Mouse (Mus musculus) left cerebral cortex, adult 9 months (tissue): ENCODE measurements at regions not wholly inside any gene's neighbourhood (a gene's known extent, or its start where the extent isn't known, plus 50 kb on each side); places are given as distances from the start of the nearest gene placed in this dataset.

ENCODE experiments used
- DNase-seq, 2 experiments: peaks; one replicate each; pipeline ENCODE4 v3.0.0; 2022; ENCODE audit warnings: low spot score in 2 of 2

DNA sequence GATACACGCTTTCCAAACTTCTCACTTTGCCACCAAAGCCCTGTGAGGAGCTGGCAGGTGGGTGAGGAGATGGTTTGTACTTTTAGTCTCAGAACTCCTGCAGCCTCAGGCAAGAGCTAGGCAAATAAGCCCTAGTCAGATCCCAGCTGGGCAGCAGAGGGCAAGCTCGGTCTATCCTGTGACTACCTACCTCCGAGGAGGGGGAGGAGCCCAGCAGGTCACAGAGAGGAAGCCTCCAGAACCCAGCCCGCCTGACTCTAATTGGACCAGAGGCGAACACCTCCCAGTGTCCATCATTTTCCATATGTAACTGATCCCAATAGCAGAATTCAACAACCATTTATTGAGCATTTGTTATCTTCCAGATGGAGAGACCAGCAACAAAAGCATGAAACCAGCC, 237.0 kb upstream of the Rgma start:
- DNase-seq, result no peak

DNA sequence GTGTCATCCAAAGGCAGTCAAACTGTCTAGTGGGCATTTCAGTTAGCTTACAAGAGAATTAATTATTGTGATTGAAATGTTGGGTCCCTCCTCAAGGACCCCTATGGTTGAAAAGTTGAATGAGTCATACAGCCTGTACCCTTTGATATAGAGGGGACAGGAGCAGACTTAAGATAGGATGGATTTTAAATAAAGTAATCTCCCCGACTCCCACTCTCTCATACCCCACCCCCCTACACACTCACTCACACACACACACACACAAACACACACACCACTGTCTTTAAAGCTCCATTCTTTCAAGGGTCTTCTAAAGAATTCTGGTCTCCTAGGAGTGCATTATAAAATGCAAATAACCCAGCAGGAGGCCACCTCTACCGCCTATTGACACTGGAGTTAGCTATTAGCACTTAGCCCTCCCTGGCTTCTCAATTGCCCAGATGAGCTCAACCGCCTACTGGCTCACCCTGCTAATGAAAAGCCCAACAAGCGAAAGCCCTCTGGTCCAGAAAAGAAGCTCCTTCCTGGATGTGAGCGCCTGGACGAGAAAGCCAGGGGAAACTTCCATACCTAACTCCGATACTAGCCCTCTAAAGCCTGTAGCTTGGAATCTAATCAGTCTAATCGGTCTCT, 236.3 kb upstream of the Rgma start:
- no peak for DNase-seq

DNA sequence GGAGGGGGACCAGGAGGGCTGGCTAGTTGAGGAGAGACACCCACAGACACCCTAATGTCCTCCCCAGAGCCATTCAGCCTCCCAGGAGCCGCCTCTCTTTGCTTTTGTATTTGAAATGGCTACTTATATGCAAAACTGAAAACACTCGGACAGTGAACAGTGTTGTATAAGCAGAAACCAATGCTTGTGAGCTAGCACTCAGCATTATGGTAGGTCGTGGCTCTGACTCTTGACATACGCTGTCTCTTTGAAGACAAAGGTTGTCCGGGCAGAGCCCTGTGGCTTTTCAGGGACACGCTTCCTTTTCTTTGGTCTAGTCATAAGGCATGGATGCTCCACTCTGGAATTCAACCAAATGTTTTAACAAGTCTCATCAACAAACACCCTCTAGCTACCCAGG, 235.4 kb upstream of the Rgma start:
- DNase-seq, result no peak

DNA sequence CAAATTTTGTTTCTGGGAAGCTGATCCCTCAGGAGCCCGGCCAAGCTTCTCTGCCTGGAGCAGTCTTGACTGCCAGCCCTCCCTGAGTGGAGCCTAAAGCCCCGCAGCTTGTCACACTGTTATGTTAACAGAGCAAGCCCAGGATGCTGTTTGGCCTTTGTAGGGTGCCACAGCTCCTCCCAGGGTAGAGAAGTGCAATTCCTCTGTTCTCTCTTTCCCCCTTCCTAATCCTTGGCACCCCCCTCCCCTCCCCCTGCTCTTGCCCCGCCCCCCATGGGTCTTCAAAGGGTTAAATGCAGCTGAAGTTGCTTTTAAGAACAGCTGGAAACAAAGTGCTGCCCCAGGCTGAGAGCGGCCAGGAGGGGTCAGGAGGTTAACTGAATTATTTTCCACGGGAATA, 234.1 kb upstream of the Rgma start:
- DNase-seq, result no peak

DNA sequence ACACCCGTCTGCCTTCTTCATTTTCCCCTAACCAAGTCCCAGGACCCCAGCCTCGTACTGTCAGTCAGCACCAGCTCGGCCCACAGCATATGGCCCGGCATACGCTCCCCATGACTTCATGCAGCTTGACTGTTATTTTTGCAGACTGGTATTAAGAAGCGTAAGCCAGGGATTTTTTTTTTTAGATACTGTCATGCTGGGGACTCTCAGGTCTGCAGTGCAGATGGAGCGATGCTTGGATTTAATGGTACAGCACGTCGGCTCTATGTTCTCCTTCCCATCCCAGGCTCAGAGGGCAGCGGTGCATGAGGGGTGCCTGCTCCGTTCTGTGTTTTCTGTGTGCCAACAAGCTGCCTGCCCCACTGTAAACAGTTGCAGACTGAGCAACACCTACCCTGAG, 231.4 kb upstream of the Rgma start:
- DNase-seq, result no peak

DNA sequence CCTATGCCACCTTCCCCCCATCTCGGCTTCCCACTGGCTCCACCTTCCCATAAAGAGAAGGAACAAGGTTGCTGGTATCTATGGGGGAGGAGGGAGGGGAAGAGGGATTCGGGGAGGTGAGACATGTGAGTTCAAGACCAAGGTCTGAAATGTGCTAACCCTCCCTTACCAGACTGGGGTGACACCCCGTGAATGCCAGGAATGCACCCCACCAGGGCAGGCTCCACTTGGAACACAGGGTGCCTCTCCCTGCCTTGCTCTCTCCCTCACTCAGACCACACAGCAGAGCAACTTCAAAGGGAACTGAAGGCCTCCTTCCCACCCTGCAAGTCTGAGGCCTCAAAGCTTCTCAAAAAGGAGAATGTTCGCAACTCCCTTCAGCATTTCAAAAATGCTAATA, 230.5 kb upstream of the Rgma start:
- DNase-seq, result no peak

DNA sequence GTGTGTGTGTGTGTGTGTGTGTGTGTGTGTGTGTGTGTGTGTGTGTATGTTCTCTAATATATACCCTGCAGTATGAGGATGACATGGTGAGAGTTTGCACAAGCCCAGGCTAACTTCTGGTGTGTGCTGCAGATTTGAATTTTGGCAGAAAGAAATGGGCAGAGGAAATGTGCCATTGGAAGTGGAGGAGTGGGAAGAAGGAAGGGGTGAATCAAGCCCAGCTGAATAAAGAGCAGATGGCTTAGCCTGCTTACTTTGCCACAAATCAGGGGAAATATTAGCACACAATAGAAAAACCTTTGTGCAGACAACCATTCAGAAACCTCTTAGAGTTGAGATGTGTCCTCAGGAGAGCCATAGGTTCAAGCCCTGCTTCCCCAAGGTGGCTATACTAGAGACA, 228.1 kb upstream of the Rgma start:
- DNase-seq, result no peak

DNA sequence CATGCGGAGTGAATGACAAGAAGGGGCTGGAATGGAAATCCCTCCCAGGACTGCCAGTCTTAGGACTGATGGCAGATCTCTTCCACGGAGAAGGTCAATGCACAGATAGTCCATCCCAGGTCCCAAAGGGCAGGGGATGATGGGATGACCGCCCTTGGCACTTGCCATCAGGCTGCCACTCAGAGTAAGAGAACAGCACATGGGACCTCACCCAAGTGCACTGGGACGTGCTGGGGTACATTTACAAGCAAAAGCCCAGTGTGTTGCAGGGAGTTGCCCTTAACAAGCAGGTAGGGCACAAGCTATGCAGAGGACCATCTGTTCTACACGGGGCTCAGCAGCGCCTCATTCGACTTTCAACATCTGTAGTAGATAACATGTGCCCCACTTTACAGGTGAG, 224.9 kb upstream of the Rgma start:
- DNase-seq, result no peak

DNA sequence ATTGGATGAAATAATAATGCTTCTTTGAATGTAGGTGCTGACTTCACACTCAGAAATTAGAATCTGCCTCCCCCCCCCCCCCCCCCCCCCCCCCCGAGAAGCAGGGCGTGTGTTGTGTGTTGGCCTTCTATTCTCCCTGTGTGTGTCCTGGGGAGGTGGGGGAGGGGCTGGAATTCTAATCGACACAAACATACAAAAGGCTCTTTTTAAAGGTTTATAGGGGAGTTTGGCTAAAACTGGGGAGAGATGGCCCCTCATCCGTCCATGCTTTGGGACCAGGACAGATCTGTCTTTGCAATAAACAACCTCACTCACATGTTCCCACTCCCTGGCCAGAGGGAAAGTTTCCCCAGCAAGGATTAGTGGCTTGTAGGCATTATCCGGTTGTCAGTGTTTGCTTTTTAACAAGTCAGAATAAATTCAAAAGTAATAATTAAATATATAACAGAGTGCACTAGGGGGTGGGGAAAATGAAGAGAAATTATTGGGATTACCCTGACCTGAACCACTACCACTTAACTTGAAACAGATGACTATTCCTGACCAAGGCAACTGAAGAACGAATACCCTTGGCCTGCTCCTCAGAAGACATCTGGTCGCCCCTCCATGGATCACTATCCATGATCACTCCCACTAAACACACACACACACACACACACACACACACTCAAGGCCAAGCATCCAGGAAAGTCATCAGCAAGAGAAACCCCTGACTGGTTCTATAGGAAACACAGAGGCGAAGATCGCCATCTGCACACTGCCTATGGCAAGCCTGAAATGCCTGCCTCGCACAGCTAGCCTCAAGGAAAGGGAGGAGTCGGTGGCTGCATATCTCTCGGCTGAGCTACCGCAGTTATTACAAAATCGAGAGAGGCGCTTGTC, 223.5 kb upstream of the Rgma start:
- DNase-seq, result no peak

DNA sequence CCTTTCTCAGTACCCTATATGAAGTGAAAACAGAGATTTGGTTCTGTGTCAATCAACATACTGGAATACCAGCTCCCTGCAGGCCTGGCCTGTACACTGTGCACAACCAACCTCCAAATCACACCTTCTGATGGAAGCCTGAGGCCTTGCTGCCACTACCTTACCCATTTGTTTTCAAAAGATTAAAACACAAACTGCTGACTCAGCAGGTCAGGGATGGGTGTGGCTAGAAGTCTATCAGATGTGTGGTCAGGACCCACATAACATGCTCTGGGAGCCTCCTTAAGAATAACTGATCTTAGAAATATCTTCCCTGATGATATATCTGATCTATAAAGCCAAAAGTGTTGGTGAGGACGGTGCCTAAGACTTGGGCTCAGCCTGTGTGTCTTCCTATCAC, 221.6 kb upstream of the Rgma start:
- no peak for DNase-seq

DNA sequence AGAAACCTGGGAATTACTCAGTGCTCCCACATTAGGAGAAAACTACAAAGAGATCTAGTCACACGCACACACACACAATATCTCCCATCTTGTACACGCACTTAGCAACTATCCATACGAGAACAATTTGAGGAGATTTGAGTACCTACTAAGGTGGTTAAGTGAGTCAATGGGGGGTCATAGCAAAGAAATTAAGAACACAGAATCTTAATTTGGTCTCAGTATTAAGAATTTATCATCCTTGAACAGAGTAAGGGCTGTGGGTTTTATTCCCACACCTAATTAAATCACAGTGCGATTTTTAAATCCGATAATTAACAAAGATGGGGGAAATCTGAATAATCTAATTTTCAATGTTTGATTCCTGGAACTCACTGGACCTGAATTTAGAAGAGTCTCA, 216.5 kb upstream of the Rgma start:
- DNase-seq, result no peak

DNA sequence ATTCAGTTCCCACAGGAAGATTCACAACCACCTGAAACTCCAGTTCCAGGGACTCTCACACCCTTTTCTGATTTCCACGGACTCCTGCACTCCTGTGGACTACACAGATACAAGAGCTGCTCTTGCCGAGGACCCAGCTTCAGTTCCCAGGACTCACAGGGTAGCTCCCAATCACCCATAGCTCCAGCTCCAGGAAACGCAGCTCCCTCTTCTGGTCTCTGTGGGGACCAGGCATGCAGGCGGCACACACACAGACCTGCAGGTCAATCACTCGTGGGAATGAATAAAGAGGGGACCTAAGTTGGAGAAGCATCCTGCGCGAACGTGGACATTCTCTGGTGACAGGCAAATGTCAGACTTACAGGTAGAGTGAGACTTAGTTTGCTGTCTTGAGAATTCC, 214.3 kb upstream of the Rgma start:
- DNase-seq, result no peak

DNA sequence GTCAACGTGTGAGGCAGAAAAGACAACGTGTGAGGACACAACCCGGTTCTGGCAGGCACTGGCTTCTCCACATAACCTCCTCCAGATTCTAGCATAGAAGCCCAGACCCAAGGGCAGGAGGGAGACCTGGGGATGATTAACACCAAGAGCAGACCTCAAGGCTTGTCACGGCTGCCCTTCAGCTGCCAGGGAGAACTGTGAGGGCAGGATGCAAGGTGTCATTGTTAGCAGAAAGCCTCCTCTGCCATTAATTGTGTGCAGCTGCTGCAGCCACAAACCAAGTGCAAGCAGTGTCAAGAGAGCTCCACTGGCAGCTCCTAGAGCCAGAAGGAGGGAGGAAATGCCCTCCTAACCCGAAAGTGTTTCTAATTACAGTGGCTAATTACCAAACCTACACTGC, 211.6 kb upstream of the Rgma start:
- DNase-seq, result no peak

DNA sequence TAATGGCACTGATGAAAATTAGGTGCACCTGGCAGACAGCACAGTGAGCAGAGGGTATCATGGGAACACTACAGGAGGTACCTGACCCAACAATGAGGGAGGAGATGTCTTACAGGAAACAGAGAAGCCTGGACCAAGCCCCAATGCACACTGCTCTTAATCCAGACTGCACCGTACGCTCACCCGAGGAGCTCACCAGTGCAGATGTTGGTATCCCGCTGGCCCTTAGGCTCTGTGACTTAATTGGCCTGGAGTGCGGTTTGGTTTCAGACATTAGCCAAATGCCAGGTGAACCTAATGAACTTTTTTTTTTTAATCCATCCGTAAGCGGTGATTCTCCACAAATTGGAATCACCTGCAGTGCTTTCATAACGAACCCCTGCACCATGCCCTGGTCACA, 209.8 kb upstream of the Rgma start:
- DNase-seq, result no peak

DNA sequence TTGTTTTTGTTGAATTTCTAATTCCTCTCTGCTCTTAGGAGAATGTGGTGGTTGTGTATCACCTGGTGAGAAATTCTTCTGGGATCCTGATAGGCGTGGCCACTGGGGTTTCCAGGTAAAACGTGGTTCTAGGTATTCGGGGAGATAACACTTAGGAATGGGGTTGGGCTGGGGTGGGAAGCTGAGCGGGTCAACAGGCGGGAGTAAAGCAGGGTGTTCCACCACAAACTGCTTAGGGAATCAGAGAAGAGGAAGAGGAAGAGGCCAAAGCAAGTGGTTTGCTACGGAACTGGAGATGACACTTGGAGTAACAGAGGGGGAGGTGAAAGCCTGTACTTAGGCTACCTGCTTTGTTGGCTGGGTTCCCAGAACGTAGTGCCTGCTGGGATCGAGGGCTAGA, 205.9 kb upstream of the Rgma start:
- DNase-seq, result no peak

DNA sequence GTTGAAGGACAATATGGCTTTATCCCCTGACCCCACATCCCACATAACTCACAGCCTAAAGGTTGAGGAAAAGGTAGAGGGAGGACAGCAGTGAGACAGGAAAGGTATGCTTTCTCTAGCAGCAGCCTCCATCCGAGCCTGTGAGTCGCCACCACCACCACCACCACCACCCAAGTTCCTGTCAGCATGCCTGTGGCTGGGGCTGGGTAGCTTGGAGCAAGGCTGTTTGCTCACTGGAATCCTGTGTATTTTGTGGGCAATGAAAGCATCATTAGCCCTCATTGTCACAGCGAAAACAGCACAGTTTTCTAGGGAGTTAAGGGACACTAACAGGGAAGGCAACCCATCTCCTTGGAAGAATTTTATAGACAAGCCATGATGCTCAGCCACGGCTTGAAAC, 202.7 kb upstream of the Rgma start:
- no peak for DNase-seq

DNA sequence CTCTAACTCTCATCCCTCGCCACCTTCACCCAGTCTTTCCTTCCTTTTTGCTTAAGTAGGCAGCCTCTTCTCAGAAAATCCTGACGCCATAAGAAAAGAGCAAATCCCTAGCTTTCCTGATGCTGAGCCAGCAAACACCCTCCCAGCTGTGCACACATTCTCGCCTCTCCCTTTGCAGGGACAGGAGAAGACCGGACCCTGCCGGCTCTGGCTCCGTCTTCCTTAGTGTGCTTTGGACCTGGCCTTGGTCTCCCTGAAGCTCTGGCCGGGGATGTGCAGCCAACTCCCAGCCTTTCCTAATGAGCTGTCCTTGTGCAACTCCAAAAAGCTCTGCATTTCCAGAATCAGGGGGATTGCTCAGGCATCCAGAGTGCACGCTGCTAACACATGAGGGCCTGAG, 191.5 kb upstream of the Rgma start:
- DNase-seq, result no peak

DNA sequence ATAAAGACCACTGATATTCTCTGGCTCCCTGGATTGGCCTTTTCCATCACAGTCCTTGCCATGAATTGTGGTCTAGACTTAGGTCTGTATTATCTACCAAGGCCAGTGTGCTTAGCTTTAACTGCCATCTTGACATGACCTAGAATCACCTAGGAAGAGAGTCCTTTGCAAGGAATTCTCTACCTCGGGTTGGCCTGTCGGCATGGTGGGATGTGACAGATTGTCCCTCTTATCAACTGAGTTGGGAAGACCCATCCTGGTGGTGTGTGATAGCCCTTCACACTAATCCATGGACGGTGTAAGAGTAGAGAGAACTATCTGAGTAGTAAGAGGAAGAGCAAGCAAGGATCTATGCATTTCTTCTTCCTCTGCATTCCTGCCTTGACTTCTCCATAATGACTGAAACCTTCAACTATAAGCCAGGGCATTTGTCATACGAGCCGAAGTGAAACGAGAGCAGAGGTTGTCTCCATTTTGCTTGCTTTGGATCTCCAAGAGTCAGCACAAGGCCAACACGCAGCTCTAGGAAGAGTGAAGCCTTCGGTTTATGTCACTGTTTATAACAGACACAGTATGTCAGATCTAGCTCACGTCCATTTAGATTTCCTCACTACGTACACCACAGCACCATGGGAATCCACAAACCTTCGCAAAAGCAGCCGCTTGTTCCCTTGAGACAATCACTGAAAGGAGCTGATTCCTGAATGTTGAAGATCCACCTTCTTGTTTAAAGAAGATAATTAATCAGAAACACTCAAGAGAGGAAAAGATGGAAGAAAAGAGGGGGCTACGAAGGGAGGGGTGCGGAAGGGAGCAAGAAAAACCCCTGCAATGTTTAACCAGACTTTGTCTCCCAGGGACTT, 190.9 kb upstream of the Rgma start:
- DNase-seq, result no peak

DNA sequence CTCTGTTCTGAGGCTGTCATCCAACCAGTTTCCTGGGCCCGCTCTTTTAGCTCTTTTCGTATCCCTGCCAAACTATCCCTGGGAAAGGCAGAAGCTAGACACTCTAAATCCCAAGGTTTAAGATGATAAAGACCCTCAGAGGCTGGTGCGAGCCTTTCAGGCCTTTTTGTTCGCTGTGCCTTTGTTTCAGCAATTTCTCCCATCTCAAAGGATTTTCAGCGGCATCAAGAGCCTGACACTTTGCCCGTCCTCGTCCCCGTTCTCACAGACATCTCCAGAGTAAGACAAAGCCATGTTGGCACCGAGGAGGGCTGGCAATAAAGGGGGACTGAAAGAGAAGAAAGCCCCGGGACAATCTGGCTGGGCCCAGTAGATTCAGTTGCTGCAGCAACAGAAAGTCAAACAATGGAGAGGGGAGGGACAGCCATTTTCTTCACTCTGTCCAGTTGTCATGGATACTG, 190.2 kb upstream of the Rgma start:
- peak in 1 of 2 experiments; percentile 45 for DNase-seq

DNA sequence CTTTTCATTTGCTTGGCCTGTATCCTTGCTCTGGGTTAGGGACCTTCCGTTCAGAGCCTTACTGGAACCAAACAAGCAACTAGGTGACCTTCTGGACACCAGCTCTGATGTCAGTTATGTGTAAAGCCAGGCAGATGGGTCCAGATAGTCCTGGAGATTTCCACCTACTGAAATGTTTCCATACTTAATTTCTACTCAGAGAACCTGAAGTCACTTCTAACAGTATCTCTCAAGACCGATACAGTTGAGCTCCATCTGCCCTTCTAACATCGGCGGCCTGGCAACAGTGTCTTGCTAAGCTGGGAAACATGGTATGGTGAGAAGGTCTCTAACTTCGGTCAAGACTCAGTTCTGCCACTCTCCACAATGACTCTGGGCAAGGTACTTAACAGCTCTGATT, 189.7 kb upstream of the Rgma start:
- DNase-seq, result no peak

DNA sequence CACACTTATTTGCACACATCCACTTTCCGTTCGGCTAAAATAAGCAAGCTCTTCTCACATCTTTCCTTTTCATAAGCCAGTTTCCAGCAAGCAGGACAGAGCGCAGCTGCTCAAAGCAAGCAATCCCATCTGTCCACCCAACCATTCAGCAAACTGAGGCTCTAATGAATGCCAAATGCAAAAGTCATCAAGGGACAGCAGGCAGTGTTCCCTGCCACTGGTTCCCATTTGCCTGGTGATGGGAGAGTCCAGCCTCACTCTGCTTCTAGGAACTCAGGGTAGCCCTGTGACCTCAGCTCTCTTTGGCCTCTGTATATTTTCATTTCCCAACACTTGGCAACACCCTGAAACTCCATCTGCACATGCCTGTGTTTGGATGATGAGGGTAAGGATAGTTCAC, 188.8 kb upstream of the Rgma start:
- peak in 1 of 2 experiments; percentile 68 for DNase-seq
